Mouse (Mus musculus) E14TG2a.4 (cell line): ENCODE measurements around the gene Aldh3b3.

ENCODE experiments used
- H3K27me3 ChIP-seq: 2 replicates; pipeline ENCODE4 v1.6.1; 2014; ENCODE audit warnings: low read length, control low read depth; ENCODE audit not compliant: insufficient read depth
- H3K36me3 ChIP-seq: 2 replicates; pipeline ENCODE4 v1.6.1; 2014; ENCODE audit warnings: low read length, control low read depth; ENCODE audit not compliant: insufficient read depth
- H3K4me1 ChIP-seq: replicated peaks from 2 replicates; pipeline ENCODE4 v1.6.1; 2014; ENCODE audit warnings: low read depth, low read length, control low read depth
- H3K4me3 ChIP-seq: replicated peaks from 2 replicates; pipeline ENCODE4 v1.5.1; 2014; ENCODE audit warnings: mild to moderate bottlenecking, low read length
- H3K9me3 ChIP-seq: 2 replicates; pipeline ENCODE4 v1.6.1; 2014; ENCODE audit warnings: low read length, control low read depth
- CTCF ChIP-seq: conservative IDR thresholded peaks from 2 replicates; pipeline ENCODE4 v1.5.1; 2014; ENCODE audit warnings: low read length
- NANOG ChIP-seq: IDR thresholded peaks from 2 replicates; pipeline ENCODE4 v1.6.1; 2014; ENCODE audit warnings: borderline replicate concordance, low read length, mixed read lengths
- POU5F1 ChIP-seq: IDR thresholded peaks from 2 replicates; pipeline ENCODE4 v1.6.1; 2014; ENCODE audit warnings: low read length, borderline replicate concordance

Aldh3b3 gene

GRCm38 (mm10) chr19:3929211-3929941, 29.1 kb upstream of the Aldh3b3 start, which contains the start of gene Aldh3b1:
Aldh3b1 (minus strand) TSS chr19:3929808.
- TF ChIP-seq CTCF (no peak), NANOG (no peak), POU5F1 (no peak)
- Histone ChIP-seq H3K27me3 (0 out of 2 replicates have a peak, but pooled peaks cover 6% of the 10 kb centered on the region), H3K4me1 (peaks cover 43% of the 10 kb centered on the region), H3K36me3 (no peaks in the 10 kb centered on the region), H3K4me3 (peak within 1 kb of the TSS; percentile 71), H3K9me3 (no peaks in the 10 kb centered on the region)

GRCm38 (mm10) chr19:3930262-3931057, 28.0 kb upstream of the Aldh3b3 start:
- H3K27me3 ChIP-seq = peaks cover 14% of the 10 kb centered on the region
- H3K36me3 ChIP-seq = no peaks in the 10 kb centered on the region
- peak overlapping the region; percentile 71 for H3K4me3 ChIP-seq
- peaks cover 44% of the 10 kb centered on the region for H3K4me1 ChIP-seq
- no peaks in the 10 kb centered on the region for H3K9me3 ChIP-seq
- TF ChIP-seq NANOG = no peak

DNA sequence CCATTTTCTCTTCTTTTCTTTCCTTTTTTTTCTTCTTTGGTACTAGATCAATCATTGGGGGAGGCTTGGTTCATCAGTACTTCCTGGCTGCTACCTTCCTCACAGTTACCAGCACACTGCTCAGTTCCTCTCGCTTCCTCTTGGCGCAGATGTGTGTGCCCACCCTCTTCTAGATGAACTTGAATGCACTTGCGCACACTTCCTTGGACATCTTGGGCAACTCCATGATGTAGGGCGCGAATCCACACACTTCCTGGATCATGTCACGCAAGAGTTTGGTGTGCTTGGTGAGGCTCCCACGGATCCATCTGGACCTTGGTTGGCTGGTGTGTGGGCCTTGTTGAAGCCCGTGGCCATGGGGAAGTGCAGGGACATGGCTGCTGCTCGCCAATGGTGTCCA, 26.7 kb upstream of the Aldh3b3 start:
- peaks cover 56% of the 10 kb centered on the region for H3K4me1 ChIP-seq
- TF ChIP-seq POU5F1 (no peak), CTCF (no peak), NANOG (no peak)
- no peaks in the 10 kb centered on the region for H3K36me3 ChIP-seq
- H3K9me3 ChIP-seq = no peaks in the 10 kb centered on the region
- H3K4me3 ChIP-seq = no peak overlapping the region
- peaks cover 27% of the 10 kb centered on the region for H3K27me3 ChIP-seq

- H3K36me3 ChIP-seq = no peaks in the 10 kb centered on the region
- H3K9me3 ChIP-seq = no peaks in the 10 kb centered on the region
- peaks cover 35% of the 10 kb centered on the region for H3K27me3 ChIP-seq
- H3K4me1 ChIP-seq = peaks cover 40% of the 10 kb centered on the region
- H3K4me3 ChIP-seq = peak within 1 kb of the TSS; percentile 79
- no peak for TF ChIP-seq CTCF
- no peak for TF ChIP-seq NANOG
- no peak for TF ChIP-seq POU5F1
Measured at GRCm38 (mm10) chr19:3935032-3935895, 23.2 kb upstream of the Aldh3b3 start, which contains the start of gene Unc93b1. Unc93b1 (plus strand) TSS chr19:3935186.

DNA sequence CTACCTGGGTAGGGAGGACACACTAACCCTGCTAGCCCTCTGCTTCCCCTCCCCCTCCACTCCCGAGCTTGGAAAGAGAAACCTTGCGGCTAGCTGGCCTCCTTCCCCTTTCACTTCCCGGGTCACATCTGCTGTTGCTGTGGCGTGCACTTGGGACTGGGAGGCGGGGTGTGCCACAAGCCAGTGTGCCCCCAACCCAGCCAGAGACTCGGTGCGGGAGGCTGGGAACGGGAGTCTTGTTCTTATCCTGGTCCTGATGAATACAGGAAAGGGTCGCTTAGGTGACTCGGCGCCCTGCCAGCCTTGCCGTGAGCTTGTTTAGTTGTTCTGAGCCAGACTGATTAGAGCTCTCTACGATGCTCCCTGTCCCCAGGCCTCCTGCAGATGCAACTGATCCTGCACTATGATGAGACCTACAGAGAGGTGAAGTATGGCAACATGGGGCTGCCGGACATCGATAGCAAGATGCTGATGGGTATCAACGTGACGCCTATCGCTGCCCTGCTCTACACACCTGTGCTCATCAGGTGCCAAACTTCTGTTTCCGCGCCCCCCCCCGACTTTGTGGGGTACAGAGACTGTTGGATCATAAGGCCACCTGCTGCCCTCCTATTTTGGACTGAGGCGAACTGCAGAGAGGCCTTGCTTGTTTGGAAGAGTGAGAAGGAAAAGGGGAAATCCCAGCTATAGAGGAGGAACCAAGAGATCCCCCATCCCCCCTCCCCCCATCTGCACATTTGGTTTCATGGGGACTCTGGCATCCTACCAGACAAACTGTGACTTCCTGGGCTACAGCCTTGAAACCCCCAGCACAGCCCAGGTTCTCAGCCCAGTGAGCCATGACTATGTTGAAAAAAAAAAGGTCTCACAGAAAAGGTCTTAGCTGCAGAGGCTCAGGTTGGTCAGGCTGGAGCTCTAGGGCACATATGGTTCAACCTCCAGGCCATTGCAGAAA, 22.3 kb upstream of the Aldh3b3 start:
- H3K27me3 ChIP-seq = peaks cover 34% of the 10 kb centered on the region
- no peaks in the 10 kb centered on the region for H3K9me3 ChIP-seq
- H3K36me3 ChIP-seq = no peaks in the 10 kb centered on the region
- TF ChIP-seq NANOG (no peak), CTCF (no peak), POU5F1 (no peak)
- H3K4me1 ChIP-seq = peaks cover 31% of the 10 kb centered on the region
- peak overlapping the region; percentile 79 for H3K4me3 ChIP-seq

DNA sequence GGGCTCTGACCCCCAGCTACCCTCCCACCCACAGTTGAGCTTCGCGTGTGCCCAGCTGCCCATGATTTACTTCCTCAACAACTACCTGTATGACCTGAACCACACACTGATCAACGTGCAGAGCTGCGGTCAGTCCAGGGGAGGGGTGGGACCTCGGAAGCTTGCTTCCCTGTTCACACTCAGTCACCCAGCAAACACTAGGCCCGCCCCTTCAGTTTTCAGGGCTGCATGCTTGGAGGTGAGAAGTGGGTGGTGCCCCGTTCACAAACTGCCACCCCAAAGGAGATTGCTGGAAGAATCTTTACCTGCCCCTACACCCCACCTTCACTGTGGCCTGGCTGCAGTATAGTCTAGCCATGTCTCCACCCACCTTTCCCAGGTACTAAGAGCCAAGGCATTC, 16.1 kb upstream of the Aldh3b3 start:
- TF ChIP-seq NANOG (no peak), CTCF (no peak), POU5F1 (no peak)
- Histone ChIP-seq H3K27me3 (peaks cover 20% of the 10 kb centered on the region), H3K36me3 (no peaks in the 10 kb centered on the region), H3K4me1 (peaks cover 38% of the 10 kb centered on the region), H3K4me3 (peak overlapping the region; percentile 58), H3K9me3 (no peaks in the 10 kb centered on the region)

DNA sequence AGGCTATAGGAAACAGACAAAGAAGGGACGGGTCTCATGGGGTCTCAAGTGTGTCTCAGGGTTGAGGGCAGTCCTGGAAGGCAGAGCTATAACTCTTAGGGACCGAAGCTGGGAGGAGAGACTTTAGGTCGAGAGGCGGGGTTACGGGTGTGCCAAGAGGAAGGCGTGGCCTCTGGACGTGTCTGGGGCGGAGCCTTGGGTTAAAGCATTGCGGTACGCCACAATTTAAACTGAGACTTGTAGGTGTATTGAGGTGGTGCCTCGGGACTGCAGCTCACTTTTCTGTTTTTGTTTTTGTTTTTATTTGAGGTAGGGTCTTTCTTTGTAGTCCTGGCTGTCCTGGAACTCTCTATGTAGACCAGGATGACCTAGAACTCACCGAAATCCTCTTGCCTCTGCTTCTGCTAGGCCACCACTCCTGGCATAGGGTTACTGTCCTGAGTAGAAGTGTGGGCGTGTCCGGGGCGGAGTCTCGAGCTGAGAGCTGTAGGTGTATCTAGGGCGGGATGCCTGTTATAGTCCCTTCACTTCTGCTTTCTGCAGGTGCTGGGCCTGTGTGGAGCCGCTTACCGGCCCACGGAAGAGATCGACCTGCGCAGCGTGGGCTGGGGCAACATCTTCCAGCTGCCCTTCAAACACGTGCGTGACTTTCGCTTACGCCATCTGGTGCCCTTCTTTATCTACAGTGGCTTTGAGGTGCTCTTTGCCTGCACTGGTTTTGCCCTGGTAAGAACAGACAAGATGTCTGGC, 15.3 kb upstream of the Aldh3b3 start:
- Histone ChIP-seq H3K4me1 (peaks cover 39% of the 10 kb centered on the region), H3K4me3 (peak overlapping the region; percentile 58), H3K36me3 (no peaks in the 10 kb centered on the region), H3K9me3 (no peaks in the 10 kb centered on the region), H3K27me3 (peaks cover 16% of the 10 kb centered on the region)
- TF ChIP-seq CTCF (no peak), NANOG (no peak), POU5F1 (no peak)
